Mouse (Mus musculus) MEL (cell line): Measurements from ENCODE around the gene Slc39a11.

Experiments
- CHD2 ChIP-seq: IDR thresholded peaks from 2 replicates; pipeline ENCODE4 v1.6.1; 2011; ENCODE audit warnings: low read length, improper control_type of control experiment
- CTCF ChIP-seq, 3 experiments: IDR thresholded peaks in 2 of 3; conservative IDR thresholded peaks in 1 of 3; 2 replicates each; pipeline ENCODE4 v1.5.1; 2011 to 2012; ENCODE audit warnings: low read length in 3 of 3, low read depth in 2 of 3, mild to moderate bottlenecking in 2 of 3, improper control_type of control experiment in 1 of 3, inconsistent platforms in 1 of 3, mixed read lengths in 1 of 3, moderate library complexity in 1 of 3; ENCODE audit not compliant: control insufficient read depth in 1 of 3, insufficient read depth in 1 of 3, poor library complexity in 1 of 3, severe bottlenecking in 1 of 3
- E2F4 ChIP-seq: IDR thresholded peaks from 2 replicates; pipeline ENCODE4 v1.6.1; 2011; ENCODE audit warnings: low read depth, low read length, improper control_type of control experiment, borderline replicate concordance
- EP300 ChIP-seq, 2 experiments: IDR thresholded peaks; 2 replicates each; pipeline ENCODE4 v1.6.1; 2011; ENCODE audit warnings: improper control_type of control experiment in 2 of 2, low read length in 2 of 2, low read depth in 1 of 2, mild to moderate bottlenecking in 1 of 2
- ETS1 ChIP-seq: IDR thresholded peaks from 2 replicates; pipeline ENCODE4 v1.6.1; 2012; ENCODE audit warnings: low read depth, mild to moderate bottlenecking, inconsistent platforms, low read length, improper control_type of control experiment, moderate library complexity
- JUND ChIP-seq: IDR thresholded peaks from 2 replicates; pipeline ENCODE4 v1.6.1; 2011; ENCODE audit warnings: low read depth, mild to moderate bottlenecking, improper control_type of control experiment, low read length
- MAFK ChIP-seq: IDR thresholded peaks from 2 replicates; pipeline ENCODE4 v1.6.1; 2011; ENCODE audit warnings: low read depth, mild to moderate bottlenecking, low read length, improper control_type of control experiment, borderline replicate concordance
- MAX ChIP-seq: IDR thresholded peaks from 2 replicates; pipeline ENCODE4 v1.6.1; 2011; ENCODE audit warnings: low read length, improper control_type of control experiment
- MEF2A ChIP-seq: IDR thresholded peaks from 2 replicates; pipeline ENCODE4 v1.6.1; 2014; ENCODE audit warnings: low read depth, mild to moderate bottlenecking, inconsistent platforms, low read length, improper control_type of control experiment; ENCODE audit not compliant: poor library complexity, insufficient replicate concordance, severe bottlenecking; ENCODE audit errors: extremely low read depth
- POLR2A ChIP-seq, 2 experiments: IDR thresholded peaks; 2 replicates each; pipeline ENCODE4 v1.6.1; 2011 to 2012; ENCODE audit warnings: low read length in 2 of 2, mild to moderate bottlenecking in 2 of 2, control low read depth in 1 of 2, improper control_type of control experiment in 1 of 2, low read depth in 1 of 2, moderate library complexity in 1 of 2; ENCODE audit not compliant: control insufficient read depth in 1 of 2, insufficient read depth in 1 of 2, poor library complexity in 1 of 2
- TBP ChIP-seq: IDR thresholded peaks from 2 replicates; pipeline ENCODE4 v1.8.0; 2011; ENCODE audit warnings: low read depth, low read length, improper control_type of control experiment
- USF1 ChIP-seq: IDR thresholded peaks from 2 replicates; pipeline ENCODE4 v1.6.1; 2014; ENCODE audit warnings: low read depth, mild to moderate bottlenecking, inconsistent platforms, low read length, improper control_type of control experiment, moderate library complexity
- USF2 ChIP-seq, 2 experiments: IDR thresholded peaks; 2 replicates each; pipeline ENCODE4 v1.6.1; 2011 to 2012; ENCODE audit warnings: improper control_type of control experiment in 2 of 2, low read length in 2 of 2, borderline replicate concordance in 1 of 2, inconsistent platforms in 1 of 2, low read depth in 1 of 2, mild to moderate bottlenecking in 1 of 2; ENCODE audit not compliant: insufficient read depth in 1 of 2

GRCm38 (mm10) chr11:113658319-113658718, 8.4 kb upstream of the Slc39a11 start:
- no peak for TF ChIP-seq EP300 (IDR thresholded peaks at IDR 0.05; ENCODE audit: low read depth in 1 of 2, low read length in 2 of 2)
- no peak for TF ChIP-seq POLR2A (IDR thresholded peaks at IDR 0.05; ENCODE audit: control insufficient read depth in 1 of 2, insufficient read depth in 1 of 2, low read depth in 1 of 2, low read length in 2 of 2, poor library complexity in 1 of 2)
- TF ChIP-seq MAX, result no peak
- TF ChIP-seq CTCF (IDR thresholded peaks at IDR 0.05 in 2 of 3, conservative IDR thresholded peaks at IDR 0.05 in 1 of 3; ENCODE audit: control insufficient read depth in 1 of 3, insufficient read depth in 1 of 3, low read depth in 2 of 3, low read length in 3 of 3, poor library complexity in 1 of 3, severe bottlenecking in 1 of 3), result no peak
- no peak for TF ChIP-seq MAFK
- no peak for TF ChIP-seq MEF2A
- no peak for TF ChIP-seq JUND
- TF ChIP-seq TBP, result no peak
- no peak for TF ChIP-seq CHD2
- no peak for TF ChIP-seq ETS1
- no peak for TF ChIP-seq E2F4
- no peak for TF ChIP-seq USF1
- TF ChIP-seq USF2 (IDR thresholded peaks at IDR 0.05; ENCODE audit: borderline replicate concordance in 1 of 2, insufficient read depth in 1 of 2, low read depth in 1 of 2, low read length in 2 of 2), result no peak
